Mouse (Mus musculus) macrophage (primary cell): ENCODE results near the gene Phf24. TPM values are rescaled to one million over a fixed set of nuclear protein-coding genes. Genes with fewer than 3 reads are reported as not detected.
"Not testable (repeated sequence)": the region's sequence is repeated elsewhere in the genome, so short reads cannot be mapped to it uniquely, and the experiment has no call there.

Source experiments
- H3K27ac ChIP-seq: fragments of 350-480 bp; formaldehyde crosslinking; 2 replicates; pipeline ENCODE4 v1.9.0; 2021
- H3K36me3 ChIP-seq: fragments of 350-480 bp; formaldehyde crosslinking; 2 replicates; pipeline ENCODE4 v1.9.0; 2021; ENCODE audit errors: inconsistent target
- H3K4me3 ChIP-seq: fragments of 350-480 bp; formaldehyde crosslinking; 2 replicates; pipeline ENCODE4 v1.9.0; 2021; ENCODE audit errors: inconsistent target
- H3K79me2 ChIP-seq: fragments of 350-480 bp; formaldehyde crosslinking; 2 replicates; pipeline ENCODE4 v1.9.0; 2021; ENCODE audit errors: inconsistent target
- WGBS: methylation state at CpG from one replicate; pipeline ENCODE4 v1.1.7; 2026; ENCODE audit warnings: inconsistent platforms; ENCODE audit not compliant: missing documents; 5-methylcytosine and 5-hydroxymethylcytosine counted together
- polyA plus RNA-seq: library from polyadenylated mRNA; stranded (reverse); fragments of 250-400 nt; gene quantifications from 3 replicates; pipeline ENCODE4 v1.2.4, GENCODE M21; 2018; ENCODE audit warnings: inconsistent platforms

Gene Phf24
- polyA plus RNA-seq, 1 experiment from 2014 or later, result not detected

DNA sequence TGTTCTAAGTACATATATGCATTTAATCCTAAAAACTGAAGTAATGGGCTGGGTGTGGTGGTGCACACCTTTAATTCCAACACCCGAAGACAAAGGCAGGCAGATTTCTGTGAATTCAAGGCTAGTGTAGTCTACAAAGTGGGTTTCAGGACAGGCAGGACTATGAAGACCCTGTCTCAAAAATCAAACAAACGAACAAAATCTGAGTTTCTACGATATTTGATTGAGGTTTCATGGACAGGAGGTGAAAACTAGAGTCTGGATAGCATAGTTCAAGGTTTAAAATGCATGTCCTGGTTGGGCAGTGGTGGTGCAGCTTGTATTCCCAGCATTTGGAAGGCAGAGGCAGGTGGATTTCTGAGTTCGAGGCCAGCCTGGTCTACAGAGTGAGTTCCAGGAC is 52.8 kb downstream of the Phf24 start, which contains the start of gene 1700022I11Rik:
TSS of gene 1700022I11Rik (plus strand) at position 301 of the 400 bp plus-strand sequence.
- 91% methylated on average over 4 of the region's 4 CpGs for WGBS
- Histone ChIP-seq H3K36me3 (no peaks in the 10 kb centered on the region), H3K79me2 (no peaks in the 10 kb centered on the region), H3K4me3 (no peak within 1 kb of the TSS), H3K27ac (no peak within 1 kb of the TSS)

DNA sequence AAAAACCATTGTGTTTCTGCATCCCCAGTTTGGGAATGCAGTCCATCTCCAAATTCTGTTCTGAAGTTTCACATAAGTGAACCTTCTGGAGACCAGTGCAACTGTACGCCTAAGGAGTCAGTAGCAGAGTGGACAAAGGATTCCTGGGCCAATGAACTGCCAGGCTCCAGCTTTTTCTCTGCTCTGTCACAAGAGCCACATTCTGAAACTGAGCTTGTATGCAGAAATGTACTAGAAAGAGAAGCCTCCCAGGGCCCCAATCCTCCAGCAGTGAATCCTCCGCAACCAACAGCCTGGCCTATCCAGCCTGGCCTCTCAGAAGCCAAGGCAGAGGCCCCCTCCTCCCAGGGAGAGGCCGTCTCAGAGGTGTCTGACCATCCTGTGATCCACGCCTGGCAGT is 56.5 kb downstream of the Phf24 start:
- WGBS, result 90% methylated on average over 4 of the region's 4 CpGs
- no peaks in the 10 kb centered on the region for H3K79me2 ChIP-seq
- H3K36me3 ChIP-seq, result no peaks in the 10 kb centered on the region

DNA sequence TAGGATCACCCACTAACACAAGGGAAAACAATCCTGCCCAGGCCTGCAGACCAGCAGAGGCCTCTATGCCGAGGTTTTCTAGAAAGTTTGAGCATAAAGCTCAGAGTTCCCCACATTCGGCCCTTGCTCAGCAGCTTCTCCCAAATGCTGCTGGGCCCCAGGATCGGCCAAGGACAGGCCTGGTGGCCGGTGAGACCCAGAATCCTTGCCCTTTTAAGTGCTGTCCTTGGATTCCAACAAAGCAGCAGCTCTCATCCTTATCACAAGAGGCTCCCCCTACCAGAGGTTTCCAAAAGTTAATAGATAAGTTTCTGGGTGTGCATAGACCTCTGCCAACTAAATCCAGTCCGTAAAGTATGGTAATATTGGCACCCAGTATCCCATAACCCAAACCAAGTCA is 57.4 kb downstream of the Phf24 start:
- H3K27ac ChIP-seq, result no peak overlapping the region
- WGBS, result 95% methylated on average over 5 of the region's 5 CpGs

More for the DNA sequence above, 56.5 kb downstream of the Phf24 start:
- no peak overlapping the region for H3K27ac ChIP-seq
- no peak overlapping the region for H3K4me3 ChIP-seq

DNA sequence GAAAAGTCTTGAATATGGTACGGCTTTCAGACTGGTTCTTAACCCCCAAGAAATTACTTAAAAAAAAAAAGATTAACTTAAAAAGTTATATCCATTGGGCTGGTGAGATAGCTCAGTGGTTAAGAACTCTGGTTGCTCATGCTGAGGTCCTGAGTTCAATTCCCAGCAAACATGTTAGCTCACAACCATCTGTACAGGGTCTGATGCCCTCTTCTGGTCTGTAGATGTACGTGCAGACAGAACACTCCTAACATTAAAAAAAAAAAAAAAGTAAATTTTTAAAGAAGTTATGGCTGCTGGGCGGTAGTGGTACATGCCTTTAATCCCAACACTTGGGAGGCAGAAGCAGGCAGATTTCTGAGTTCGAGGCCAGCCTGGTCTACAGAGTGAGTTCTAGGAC is 61.6 kb downstream of the Phf24 start:
- peaks cover 21% of the 10 kb centered on the region for H3K36me3 ChIP-seq
- 84% methylated on average over 4 of the region's 4 CpGs for WGBS
- H3K79me2 ChIP-seq, result no peaks in the 10 kb centered on the region
- no peak overlapping the region for H3K27ac ChIP-seq
- H3K4me3 ChIP-seq, result no peak overlapping the region

More for the DNA sequence above, 57.4 kb downstream of the Phf24 start:
- Histone ChIP-seq H3K79me2 (no peaks in the 10 kb centered on the region), H3K36me3 (peaks cover 6% of the 10 kb centered on the region; the same call in 1 of the 2 replicates), H3K4me3 (no peak overlapping the region)

DNA sequence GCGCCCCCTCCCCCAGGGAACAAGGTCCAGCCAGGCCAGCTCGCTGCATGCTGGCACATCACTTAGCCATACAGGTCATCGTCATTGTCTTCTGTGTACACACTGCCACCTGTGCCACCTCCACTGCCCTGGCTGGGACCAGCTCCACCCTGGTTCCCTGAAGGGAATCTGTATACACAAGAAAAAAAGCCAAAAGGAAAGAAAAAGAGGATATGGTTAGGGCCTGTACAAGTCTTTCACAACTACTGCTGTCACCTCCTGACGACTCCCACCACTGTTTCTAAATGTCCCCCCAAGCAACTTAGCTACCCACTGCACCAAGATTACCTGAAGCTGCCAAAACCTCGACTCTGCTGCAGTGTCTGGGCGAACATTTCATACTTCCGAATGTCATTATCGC is 64.0 kb downstream of the Phf24 start:
- H3K36me3 ChIP-seq, result peaks cover 44% of the 10 kb centered on the region
- not testable (repeated sequence) for H3K27ac ChIP-seq, H3K4me3 ChIP-seq, H3K79me2 ChIP-seq
- 70% methylated on average over 2 of the region's 8 CpGs for WGBS

DNA sequence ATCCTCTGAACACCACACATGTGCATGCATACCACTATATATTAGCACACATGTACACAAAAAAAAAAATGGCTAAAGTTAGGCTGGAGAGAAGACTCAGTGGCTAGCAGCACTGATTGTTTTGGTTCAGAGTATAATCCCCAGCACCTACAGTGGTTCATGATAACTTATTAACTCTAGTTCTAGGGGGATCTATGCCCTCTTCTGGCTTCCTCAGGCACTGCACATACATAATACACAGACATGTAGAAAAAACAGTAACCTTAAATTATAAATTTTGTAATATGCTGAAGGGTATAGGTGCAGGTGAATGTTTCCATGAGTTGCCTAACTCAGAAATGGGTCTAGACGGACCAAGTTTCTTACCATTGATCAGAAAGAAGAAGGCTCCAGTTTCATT is 71.8 kb downstream of the Phf24 start:
- Histone ChIP-seq H3K36me3 (peaks cover 94% of the 10 kb centered on the region), H3K4me3 (no peak overlapping the region), H3K79me2 (peaks cover 50% of the 10 kb centered on the region; the same call in 1 of the 2 replicates), H3K27ac (no peak overlapping the region)
- WGBS, result 92% methylated on average over 1 of the region's 1 CpGs

Other genes with a start within 250 kb of the Phf24 start
- not detected in 3 replicates for gene 4930578G10Rik, start 181.1 kb upstream of the Phf24 start, polyA plus RNA-seq
- gene Ccl19, start 160.1 kb upstream of the Phf24 start, polyA plus RNA-seq, result not detected in 3 replicates
- not detected in 3 replicates for gene Ccl21a, start 142.7 kb upstream of the Phf24 start, polyA plus RNA-seq
- gene Fam205a1, start 62.8 kb upstream of the Phf24 start, polyA plus RNA-seq, result not detected in 3 replicates
- not detected in 3 replicates for gene Gm12394, start 59.9 kb upstream of the Phf24 start, polyA plus RNA-seq
- not detected in 3 replicates for gene Fam205c, start 42.4 kb upstream of the Phf24 start, polyA plus RNA-seq
- 7.1 to 8.8 TPM (median 7.8 TPM) in 3 replicates for gene Dnajb5, start 33.2 kb downstream of the Phf24 start, polyA plus RNA-seq
- gene 1700022I11Rik, start 52.9 kb downstream of the Phf24 start, polyA plus RNA-seq, result 0.24 TPM in 1 of 3 replicates, not detected in the others
- 191 to 290 TPM (median 215 TPM) in 3 replicates for gene Vcp, start 83.8 kb downstream of the Phf24 start, polyA plus RNA-seq
- gene Fancg, start 93.8 kb downstream of the Phf24 start, polyA plus RNA-seq, result 4.6 to 9.0 TPM (median 7.8 TPM) in 3 replicates
- 2.5 to 5.6 TPM (median 4.2 TPM) in 3 replicates for gene Pigo, start 109.2 kb downstream of the Phf24 start, polyA plus RNA-seq
- 35.0 to 52.0 TPM (median 48.6 TPM) in 3 replicates for gene Stoml2, start 115.0 kb downstream of the Phf24 start, polyA plus RNA-seq
- gene Fam214b, start 129.6 kb downstream of the Phf24 start, polyA plus RNA-seq, result 31.7 to 44.7 TPM (median 36.4 TPM) in 3 replicates
- 0.18 to 0.37 TPM (median 0.36 TPM) in 3 replicates for gene Unc13b, start 142.3 kb downstream of the Phf24 start, polyA plus RNA-seq